Mouse (Mus musculus) cerebellum, adult 2 months (tissue): Measurements from ENCODE around the gene Vsig10.

Experiments used
- CTCF ChIP-seq: fragments of 200-500 bp; IDR thresholded peaks from 2 replicates; pipeline ENCODE4 v1.5.1; 2011; ENCODE audit warnings: low read depth, mild to moderate bottlenecking, control low read depth, low read length, moderate library complexity, borderline replicate concordance; ENCODE audit not compliant: insufficient read depth
- POLR2A ChIP-seq: fragments of 200-500 bp; IDR thresholded peaks from 2 replicates; pipeline ENCODE4 v1.6.1; 2011; ENCODE audit warnings: low read length, control low read depth, borderline replicate concordance; ENCODE audit not compliant: insufficient read depth

DNA sequence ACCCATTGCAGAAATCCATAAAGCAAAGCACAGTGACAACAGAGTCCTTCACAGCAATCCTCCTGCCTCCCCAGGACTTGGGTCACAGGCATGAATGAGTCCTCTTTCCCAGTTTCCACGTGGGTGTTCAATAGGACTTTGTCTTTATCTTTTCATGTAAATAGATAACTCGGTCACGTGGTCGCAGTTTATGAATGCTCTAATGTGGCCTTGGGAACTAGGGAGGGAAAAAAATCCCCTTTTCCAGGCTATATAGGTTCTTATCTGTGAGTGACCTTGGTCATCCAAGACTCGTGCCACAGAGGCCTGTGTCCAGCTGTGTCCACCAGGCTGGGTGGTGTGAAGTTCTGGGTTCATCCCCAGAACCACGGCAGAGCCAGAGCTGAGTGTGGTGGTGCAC lies 7.5 kb downstream of the Vsig10 start:
- no peak for TF ChIP-seq CTCF
- no peak for TF ChIP-seq POLR2A
